Mouse (Mus musculus) thymus, postnatal 25 days (tissue): ENCODE measurements around the gene Gm45208.
A peak's percentile ranks its signal among the peaks of the same experiment; 100 is the strongest.
"Not testable (repeated sequence)": the region's sequence is repeated elsewhere in the genome, so short reads cannot be mapped to it uniquely, and the experiment has no call there.

Source experiments
- DNase-seq: peaks from one replicate; pipeline ENCODE4 v3.0.0; 2022

The Gm45208 gene

DNA sequence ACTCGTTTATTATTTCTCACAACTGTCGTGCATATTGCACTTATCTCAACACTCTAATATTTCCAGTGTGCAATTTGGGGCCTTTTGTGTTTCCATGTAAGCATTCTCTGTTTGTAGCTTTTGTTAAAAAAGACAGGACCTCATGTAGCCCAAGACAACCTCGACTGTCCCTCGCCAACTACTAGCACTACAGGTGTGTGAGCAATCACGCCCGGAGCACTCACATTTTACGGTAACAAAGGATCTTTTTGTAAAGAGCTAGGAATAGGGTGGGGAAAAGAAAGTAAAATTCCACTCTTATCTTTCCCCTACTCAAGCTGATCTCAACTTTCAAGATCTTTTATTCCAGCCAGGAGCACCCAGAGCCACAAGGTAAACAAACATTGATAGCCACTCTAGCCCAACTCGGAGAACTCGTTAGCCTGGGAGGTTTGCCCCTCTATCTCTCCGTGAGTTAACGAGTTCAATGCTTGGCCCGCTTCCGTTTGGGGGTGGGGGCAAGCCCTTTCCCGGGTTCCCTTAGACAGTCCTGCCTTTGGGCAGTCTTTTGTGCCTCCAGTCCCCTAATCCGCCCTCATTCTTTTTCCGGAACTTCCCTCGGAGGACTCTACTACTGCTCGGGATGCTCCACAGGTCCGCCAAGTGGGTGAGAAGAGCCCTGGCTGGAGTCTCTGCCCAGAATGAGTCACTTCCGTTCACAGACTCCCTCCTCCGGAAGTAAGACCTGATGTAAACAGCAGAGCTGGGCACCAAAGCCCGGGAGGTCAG, at the start of gene Gm45208:
Gm45208 (plus strand) TSS at position 732 of the 768 bp plus-strand sequence.
- DNase-seq = peak; percentile 73

DNA sequence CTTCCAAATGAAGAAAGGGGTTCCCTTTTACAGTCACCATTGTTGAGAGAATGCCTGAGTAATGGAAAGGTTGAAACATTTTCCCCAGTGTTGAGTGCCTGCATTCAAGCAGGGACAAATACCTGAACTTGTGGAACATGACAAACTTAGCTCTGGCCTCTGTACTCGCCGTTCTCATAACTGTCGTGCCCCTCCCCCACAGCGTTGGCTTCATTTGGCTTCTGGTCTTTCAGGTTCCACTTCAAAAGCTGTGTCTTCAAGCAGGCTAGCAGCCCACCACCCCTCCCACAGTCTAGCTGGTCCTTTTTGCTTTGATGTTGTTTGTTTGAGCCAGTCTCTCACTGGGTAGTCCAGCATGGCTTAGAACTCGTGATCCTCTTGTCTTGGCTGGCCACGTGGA, 49.3 kb upstream of the Gm45208 start:
- no peak for DNase-seq

DNA sequence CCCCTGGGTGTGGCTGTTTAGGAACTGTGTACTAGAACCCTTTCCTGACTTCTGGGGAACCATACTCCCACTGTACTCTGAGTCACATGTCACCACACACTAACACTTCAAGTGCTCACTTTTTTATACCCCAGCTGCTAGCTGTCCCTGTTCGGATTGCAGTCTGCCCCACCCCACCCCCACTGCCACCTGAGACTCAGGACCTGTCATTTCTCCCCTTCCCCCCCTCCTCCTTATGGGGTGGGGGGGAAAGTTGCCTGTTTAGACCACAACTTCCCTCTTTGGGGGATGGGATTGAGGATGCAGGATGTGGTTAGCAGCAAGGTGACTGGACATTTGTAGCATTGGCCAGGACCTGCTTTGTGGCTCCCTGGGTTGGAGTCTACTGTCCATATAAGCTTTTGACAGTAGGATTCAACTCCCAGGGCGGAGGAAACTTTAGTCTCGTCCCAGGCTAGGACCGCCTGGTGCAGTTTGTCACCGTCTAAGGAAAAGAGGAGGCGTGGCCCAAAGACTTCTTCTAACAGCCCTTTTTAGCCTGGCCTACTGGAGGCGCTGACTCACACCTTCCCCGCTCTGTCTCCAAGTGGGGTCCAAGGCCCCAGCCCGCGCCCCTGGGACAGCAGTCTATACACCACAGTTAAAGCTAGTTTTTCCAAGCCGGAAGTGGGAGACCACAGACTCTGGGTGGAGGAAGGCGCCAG, 48.3 kb upstream of the Gm45208 start:
- DNase-seq = peak; percentile 45

DNA sequence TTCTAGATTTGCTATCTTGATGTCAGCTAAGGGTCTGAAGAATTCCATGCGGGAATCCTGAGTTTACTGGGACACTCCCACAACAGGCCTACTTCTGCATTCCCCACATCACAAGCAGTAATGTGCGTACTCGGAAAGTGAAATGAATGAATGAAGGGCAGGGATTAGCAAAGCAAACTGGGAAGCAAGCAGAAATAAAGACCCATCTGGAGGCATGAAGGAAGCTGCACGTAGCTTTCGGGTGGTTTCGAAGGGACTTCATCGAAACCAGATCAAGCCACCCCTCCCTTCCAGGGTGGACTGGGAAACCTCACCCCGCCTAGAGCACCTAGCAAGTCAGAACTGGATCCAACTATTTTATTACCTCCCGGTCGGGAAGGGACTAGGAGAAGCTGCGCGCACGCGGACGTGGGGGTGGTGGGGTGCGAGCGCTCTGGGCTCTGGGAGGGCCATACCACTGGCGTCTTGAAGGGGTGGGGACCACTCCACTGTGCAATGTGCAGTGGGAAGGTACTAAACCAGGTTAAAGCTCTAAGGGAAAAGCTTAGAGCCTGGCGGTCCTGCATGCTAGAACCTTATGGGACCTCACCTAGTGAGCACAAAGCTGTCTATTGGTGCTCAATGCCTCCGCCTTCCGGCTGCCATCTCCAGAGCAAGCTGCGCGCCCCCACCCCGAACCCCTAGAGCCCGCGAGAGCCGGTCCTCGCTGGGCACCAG, 47.6 kb upstream of the Gm45208 start:
- peak; percentile 51 for DNase-seq

DNA sequence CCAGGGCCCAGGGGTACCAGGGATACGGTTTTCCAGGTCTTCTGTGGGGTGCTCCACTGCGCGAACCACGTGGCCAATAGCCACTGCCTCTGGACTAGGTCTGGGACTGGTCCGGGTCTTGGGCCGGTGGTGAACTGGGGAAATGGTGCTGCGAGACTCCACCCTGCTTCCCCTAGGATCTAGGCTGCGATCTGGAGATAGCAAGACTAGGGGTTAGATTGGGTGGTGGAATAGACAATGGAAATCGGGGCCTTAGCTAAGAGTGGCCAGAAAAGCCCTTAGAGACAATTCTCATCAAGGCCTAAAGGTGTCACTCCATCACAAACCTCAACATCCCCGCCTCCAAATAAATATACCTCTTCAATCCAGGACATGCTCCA, 47.1 kb upstream of the Gm45208 start:
- DNase-seq = no peak

DNA sequence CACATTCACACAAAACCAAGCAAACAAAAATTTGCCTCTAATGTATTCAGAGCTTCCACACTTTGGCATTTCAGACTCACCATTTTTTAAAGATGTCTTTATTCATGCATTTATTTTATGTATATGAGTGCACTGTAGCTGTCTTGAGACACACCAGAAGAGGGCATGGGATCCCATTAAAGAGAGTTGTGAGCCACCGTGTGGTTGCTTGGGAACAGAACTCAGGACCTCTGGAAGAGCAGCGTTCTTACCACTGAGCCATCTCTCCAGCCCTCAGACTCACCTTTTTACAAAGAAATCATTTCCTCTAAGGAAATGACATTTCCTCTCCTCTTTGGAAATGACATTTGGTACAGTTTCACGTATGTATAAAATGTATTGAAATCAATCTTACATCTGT, 43.1 kb upstream of the Gm45208 start:
- DNase-seq = no peak

DNA sequence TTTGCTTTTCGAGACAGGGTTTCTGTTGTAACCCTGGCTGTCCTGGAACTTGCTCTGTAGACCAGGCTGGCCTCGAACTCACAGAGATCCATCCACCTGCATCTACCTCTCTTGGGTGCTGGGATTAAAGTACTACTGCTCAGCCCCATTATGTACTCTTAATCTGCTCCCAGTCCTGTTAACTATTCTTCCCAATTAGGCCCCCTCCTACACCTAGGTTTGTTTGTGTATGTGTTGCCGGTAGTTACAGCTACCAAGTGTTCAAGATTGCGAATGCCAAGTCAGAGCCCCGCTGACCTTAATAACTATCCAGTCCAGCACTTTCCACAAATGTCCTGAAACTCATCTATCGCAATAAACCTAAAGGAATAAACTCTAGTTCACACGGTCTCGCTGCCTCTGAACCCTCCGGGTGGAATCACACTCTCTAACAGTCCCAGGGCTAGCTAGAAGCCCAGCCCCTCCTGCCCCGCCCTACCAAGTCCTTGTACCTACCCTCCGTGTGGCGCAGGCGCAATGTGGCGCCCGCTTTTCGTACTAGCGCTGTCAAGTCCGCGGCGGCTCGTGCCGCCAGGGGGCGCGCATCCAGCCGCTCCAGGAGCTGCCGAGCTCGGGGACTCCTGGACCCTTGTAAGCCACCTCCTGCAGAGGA, 42.5 kb upstream of the Gm45208 start:
- peak; percentile 88 for DNase-seq

DNA sequence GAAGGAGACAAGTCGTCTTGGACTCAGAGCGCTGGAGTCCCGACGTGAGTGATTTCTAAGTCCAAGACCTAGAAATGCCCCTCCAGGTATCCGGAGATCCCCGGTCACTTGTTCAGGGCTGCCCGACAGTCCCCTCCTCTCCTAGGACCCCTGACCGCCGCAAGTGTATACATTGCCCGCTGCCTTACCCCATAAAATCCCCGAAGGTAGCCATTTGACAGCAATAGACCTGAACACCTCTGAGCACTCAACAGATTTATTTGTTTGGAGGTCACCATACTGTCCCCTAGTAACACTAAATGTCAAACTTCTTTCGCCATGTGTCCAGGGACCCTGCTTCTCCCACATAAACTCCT, 42.0 kb upstream of the Gm45208 start:
- no peak for DNase-seq

DNA sequence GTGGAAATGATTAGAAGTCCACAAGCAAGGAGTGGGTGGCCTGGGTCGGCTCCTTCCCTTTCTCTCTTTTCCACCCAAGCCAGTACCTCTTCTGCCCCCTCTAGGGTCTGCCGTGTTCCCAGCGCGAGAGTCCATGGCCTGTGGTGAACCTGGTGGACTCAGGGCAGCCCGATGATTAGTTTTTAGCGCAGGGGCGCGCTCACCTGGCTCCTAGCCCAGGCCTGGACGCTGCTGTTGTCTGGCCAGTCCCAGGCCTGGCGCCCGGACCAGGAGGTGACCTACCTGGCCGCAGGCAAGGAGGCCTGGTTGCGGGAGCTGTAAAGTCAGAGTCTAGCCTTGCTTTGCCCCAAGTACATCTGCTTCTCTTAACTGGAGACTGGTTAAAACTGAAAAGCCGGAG, 41.2 kb upstream of the Gm45208 start, which contains the start of gene Magix:
Magix (minus strand) TSS at position 388 of the 400 bp plus-strand sequence.
- DNase-seq = no peak

DNA sequence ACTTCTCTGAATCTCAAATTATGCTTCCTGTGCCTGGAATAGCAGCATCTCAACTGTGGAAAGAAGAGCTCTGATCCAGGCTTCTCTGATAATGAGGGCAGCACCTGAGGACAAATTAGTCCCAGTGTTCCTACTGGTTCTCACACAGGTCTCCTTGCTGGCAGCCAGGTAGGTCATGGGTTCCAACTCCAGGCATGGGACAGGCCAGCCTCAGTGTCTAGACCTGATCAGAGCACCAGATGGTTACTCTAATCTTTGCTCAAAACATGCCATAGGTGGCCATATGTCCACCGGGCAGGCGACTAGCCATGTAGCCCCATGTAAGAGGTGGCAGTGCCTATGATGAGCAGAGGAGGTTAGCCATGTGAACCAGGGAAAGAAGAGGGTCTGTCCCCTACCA, 33.7 kb upstream of the Gm45208 start:
- DNase-seq = no peak

DNA sequence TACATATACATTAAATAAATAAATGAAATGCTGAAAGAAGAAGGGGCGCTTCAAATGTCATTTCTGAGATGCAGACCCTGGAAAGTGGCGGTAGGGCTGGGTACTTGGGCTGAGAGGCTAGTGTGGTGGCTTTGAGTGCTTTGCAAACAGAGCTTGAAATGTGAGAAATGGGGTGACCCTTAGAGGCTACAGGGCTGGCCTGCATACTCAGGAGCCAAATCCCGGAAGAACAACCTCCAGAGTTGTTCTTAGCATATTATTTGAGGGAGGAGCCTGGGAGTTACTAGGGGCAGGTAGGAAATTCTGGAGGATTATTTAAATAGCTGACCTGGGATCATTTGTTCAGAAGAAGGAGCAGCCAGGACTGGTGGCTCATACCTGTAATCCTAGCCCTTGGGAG, 31.6 kb upstream of the Gm45208 start:
- DNase-seq = no peak

DNA sequence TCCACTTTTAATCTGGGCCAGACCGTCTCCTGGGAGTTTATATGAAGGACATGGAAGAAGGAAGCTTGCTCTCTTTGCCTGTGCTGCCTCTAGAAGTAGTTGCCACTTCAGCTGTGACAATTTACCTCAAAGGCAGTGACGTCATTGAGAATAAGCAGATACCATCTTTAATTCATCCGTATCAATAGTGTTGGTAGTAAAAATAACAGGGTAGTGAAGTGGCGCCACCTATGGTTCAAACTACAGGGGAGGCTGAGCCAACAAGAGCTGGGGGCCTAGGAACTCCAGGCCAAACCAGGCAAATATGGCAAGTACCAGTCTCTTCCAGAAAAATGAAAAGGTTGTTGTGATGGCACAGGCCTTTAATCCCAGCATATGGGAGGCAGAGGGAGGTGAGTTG, 29.2 kb upstream of the Gm45208 start:
- DNase-seq = peak; percentile 49

DNA sequence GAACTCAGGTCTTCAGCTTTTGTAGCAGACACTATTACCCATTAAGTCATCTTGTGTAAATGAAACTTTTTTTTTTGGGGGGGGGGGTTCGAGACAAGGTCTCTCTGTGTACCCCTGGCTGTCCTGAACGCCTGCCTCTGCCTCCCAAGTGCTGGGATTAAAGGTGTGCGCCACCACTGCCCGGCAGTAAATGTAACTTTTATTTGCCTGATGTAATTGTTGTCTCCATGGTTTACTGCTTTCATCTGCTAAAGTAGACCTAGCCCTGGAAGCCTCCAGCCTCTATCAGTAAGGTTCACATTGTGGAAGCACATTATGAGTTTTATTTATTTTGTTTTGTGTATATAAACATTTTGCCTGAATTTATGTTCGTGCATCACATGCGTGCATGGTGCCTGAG, 25.5 kb upstream of the Gm45208 start:
- DNase-seq = no peak

DNA sequence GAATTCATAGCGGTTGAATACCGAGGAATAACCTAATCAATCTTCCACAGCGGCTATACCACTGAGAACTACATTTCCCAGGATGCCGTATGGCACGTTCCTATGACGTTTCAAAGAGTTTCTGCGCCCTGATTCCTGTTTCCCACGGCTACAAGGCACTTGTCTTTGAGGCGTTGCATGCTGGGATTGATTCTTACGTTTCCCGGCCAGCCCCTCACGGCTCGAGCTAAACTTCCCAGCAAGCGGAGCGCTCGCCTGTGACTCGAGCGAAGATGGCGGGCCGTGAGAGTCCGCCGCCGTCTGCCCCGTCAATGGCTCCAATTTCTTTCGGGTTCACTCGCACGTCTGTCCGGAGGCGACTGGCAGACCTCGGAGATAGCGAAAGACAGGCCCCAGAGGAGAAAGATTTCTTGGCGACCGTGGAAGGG, 25.1 kb upstream of the Gm45208 start, which contains the start of gene Gpkow:
Gpkow (plus strand) TSS at position 178 of the 428 bp plus-strand sequence.
- DNase-seq = peak; percentile 77

DNA sequence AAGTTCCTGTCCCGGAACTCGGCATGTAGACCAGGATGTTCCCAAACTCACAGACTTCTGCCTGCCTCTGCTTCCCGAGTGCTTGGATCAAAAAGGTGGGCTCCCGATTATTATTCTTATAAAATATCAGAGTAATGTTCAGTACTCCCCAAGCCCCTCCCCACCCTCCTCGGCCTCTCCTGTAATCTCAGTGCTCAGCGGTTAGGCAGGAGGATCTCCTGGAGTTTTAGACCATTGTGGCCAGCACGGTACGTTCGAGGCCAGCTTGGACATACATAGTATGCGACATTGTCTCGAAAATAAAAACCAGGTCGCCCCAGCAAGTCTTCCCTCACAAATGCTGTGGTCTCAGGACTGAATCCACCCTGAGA, 8.3 kb upstream of the Gm45208 start:
- DNase-seq = not testable (repeated sequence)

DNA sequence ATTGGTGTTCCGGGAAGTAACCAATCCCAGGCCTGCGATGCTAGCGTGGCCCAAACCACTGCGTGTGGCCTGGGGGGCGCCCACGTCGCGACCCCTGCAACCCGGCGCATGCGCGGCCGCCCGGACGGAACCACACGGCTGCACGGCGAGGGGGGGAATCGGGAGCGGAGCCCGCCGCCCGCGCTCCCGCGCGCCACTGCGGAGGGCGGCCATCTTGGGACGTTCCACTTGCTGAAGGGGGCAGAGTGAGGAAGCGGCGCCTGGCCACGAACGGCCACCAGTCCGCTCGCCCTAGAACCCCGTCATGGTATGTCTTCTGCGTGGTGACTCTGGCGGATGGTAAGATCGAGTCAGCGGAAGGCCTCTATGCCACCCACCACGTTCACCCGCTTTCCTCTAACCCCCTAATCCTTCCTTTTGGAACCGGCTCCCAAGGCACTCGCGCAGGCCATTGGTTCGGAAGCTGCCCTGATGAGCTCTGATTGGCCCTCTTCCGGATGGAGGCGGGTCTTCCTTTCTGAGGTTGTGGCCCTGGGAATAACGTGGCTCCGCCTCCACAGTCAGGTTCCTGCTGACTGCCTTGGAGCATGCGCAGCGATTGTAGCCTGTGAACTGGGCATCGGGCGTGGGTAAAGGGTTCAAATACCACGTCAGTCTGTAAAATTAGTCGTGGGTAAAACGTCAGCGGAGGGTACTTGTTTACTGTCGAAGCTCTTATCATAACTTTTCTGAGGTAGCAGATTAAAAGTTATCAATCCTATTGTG, 7.7 kb upstream of the Gm45208 start, which contains the start of gene Wdr45:
Wdr45 (plus strand) TSS at position 199 of the 765 bp plus-strand sequence.
- peak; percentile 91 for DNase-seq

DNA sequence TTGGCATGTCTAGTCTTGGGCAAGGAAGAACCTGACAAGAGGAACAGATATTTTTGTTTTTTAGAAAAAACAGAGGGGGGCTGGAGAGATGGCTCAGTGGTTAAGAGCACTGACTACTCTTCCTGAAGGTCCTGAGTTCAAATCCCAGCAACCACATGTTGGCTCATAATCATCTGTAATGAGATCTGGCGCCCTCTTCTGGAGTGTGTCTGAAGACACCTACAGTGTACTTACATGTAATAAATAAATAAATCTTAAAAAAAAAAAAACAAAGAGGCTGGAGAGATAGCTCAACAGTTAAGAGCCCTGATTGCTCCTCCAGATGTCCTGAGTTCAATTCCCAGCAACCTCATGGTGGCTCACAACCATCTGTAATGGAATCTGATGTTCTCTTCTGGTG, 6.0 kb upstream of the Gm45208 start:
- not testable (repeated sequence) for DNase-seq

DNA sequence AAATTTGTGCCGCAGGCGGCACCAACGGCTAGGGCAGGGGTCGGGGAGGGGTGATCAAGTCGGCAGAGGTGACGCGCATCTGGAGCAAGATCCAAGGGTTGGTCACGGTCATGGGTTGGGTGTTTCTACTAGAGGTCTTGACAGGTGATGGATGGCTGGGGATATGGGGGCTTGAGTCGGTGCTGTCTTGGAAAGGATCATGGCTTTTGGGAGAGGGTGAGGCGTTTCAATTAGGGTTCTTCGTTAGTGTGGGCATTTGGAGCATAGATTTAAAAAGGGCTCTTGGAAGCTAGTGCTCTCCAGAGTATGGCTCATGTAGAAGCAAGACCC, 202 bp downstream of the Gm45208 start:
- DNase-seq = no peak

DNA sequence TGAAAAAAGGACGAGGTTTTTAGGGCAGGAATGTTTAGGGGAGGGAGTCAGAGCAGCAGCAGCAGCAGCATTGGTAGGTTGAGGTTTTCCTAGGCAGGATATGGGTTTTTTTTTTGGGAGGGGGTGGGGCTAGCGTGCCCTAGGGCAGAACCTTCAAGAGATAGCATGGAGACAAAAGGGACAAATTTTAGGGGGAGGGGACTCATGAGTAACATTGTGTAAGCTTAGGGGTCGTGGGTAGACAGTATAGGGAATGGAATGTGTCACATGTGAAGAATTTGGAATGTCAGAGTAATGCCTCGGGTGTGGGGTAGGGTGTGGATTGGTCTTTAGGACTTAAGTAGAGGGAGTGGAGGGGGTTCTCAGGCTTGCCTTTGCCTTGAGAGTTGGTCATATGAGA, 646 bp downstream of the Gm45208 start:
- DNase-seq = no peak

DNA sequence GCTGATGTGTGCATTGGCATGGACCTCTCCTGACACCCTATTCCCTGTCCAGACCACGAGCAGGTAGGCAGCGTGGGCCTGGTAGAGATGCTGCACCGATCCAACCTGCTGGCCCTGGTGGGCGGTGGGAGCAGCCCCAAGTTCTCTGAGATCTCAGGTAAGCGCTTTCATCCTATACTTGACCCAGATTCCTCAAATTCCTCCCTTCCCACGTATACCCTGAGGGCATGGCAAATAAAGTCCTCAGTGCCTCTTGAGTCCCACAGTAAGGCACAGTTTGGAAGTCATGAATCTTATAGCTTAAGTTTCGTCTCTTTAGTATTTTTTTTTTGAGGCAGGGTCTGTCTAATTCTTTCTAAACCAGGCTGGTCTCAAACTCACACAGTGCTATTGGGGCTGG, 2.1 kb downstream of the Gm45208 start:
- no peak for DNase-seq

DNA sequence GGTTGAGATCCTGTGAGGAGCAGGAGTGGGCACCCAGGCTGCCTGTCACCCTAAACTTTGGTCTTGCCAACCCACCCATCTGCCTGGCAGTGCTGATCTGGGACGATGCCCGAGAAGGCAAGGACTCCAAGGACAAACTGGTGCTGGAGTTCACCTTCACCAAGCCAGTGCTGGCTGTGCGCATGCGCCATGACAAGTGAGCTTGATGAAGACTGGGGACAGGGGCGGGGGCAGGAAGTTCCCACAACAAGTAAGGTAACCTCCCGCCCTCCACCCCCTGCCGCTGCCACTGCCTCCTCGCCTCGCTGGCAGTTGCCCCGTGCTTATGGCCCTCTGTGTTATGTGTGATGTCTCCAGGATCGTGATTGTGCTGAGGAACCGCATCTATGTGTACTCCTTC, 3.8 kb downstream of the Gm45208 start:
- no peak for DNase-seq

DNA sequence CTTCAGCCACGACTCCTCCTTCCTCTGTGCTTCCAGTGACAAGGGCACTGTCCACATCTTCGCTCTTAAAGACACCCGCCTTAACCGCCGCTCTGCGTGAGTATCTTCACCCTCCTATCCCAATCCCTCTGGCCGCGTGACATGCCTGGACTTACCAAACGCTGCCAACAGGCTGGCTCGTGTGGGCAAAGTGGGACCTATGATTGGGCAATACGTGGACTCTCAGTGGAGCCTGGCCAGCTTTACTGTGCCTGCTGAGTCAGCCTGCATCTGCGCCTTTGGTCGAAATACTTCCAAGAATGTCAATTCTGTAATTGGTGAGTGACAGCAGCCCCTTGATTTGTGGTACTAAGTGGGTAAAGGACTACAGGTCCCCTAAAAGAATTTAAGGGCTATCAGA, 5.1 kb downstream of the Gm45208 start:
- no peak for DNase-seq
